Mouse (Mus musculus): ENCODE results near the gene Pld3.

GRCm38 (mm10) chr7:27491856-27492255 lies 61.2 kb downstream of the Pld3 start:
- no peak for TF ChIP-seq CTCF (IDR thresholded peaks at IDR 0.05; ENCODE audit: low read depth, low read length)
- TF ChIP-seq POLR2A (IDR thresholded peaks at IDR 0.05; ENCODE audit: extremely low read depth, insufficient read depth, low read length): no peak
